Mouse (Mus musculus): ENCODE data around the gene Gpc6.

Gene Gpc6

DNA sequence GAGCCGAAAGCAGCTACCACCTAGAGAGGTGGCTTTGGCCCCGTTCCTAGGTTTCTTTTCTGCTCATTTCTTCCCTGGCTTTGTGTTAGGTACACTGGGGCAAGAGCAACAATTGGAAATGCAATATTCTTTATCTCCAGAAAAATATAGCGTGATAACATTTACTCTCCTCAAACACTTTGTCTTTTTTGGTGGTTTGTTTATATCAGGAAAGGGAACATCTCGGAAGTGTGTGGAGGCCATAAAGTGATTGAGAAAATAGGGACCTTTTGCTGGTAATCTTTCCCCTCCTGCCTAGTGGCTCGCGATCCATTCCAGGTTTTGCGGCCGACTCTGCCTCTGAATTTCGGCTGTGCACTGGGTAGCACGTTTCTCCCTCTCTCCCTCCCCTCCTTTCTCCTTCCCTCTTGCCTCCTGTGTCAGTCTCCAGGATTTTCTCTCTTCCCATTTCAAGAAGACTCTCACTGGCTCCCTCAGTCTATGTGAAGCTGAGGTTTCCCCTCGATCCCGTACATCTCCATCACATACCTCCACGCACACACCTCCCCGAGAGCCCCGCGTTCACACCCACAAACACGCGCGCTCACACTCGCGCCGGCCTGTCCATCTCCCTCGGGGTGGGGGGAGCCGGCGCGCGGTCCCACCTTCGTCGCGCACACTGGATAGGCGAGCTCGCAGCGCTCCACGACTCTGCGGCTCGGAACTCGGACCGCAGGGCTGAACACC is at the start of gene Gpc6:
TSS of gene Gpc6 (plus strand) at position 440 of the 726 bp plus-strand sequence.
- peak; percentile 26 to 33 for DNase-seq

DNA sequence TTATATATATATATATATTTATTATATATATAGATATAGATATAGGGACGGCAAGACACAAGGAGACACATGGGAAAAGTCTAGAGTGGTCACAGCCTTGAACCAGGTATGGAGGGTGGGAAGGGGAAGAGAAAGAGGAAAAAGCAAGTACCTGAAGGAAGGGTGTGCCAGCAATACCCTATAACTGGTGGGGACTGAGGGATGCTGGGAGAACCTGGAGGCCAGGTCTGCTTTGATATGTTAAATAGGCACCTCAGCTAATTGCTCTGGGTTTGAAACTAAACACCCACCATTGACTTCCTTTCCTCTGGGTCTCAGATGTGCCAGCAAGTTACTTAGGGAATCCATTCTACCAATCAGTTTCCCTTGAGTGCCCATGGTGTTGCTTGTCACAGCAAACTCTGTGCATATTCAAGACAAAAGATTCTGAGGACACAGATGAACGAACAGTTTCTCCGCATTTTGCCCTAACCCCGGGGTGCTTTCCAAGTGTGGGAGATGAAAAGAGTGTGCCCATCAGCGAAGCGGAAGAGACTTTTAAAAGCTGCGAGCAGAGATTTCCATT is 42.6 kb upstream of the Gpc6 start:
- no peak for DNase-seq

- DNase-seq: no peak
Measured at GRCm38 (mm10) chr14:116894316-116894715, 30.8 kb upstream of the Gpc6 start.

GRCm38 (mm10) chr14:116897971-116898370 is 27.1 kb upstream of the Gpc6 start:
- DNase-seq: no peak

- DNase-seq: no peak
Measured at GRCm38 (mm10) chr14:116911768-116912167, 13.3 kb upstream of the Gpc6 start.

GRCm38 (mm10) chr14:116916874-116917273 is 8.2 kb upstream of the Gpc6 start:
- DNase-seq: no peak

GRCm38 (mm10) chr14:116924266-116924665 is 849 bp upstream of the Gpc6 start:
- no peak for DNase-seq

DNA sequence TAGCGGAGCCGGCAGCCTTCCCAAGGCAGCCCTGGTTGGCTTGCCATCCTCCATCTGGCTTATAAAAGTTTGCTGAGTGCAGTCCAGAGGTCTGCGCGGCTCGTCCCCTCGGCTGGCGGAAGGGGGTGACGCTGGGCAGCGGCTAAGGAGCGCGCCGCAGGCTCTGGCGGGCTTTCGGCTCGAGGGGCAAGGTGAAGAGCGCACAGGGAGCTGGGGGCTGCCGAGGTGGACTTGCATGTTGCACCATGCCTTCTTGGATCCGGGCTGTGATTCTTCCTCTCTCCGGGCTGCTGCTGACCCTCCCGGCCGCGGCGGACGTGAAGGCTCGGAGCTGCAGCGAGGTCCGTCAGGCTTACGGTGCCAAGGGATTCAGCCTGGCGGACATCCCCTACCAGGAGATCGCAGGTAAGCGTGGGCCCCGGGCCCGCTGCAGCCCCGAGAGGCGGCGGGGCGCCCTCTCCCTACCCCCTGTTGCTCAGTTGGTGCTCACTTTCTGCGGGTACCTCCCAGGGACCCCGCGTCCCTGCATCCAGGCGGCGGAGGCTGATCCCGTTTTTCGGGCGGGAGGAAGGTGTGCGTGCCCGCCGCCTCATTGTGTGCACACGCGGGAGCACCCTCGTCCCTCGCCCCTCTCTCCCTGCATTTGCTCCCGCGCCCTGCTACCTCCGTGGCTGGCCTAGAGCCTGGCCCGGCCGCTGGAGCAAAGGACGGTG is 732 bp downstream of the Gpc6 start:
- no peak for DNase-seq

DNA sequence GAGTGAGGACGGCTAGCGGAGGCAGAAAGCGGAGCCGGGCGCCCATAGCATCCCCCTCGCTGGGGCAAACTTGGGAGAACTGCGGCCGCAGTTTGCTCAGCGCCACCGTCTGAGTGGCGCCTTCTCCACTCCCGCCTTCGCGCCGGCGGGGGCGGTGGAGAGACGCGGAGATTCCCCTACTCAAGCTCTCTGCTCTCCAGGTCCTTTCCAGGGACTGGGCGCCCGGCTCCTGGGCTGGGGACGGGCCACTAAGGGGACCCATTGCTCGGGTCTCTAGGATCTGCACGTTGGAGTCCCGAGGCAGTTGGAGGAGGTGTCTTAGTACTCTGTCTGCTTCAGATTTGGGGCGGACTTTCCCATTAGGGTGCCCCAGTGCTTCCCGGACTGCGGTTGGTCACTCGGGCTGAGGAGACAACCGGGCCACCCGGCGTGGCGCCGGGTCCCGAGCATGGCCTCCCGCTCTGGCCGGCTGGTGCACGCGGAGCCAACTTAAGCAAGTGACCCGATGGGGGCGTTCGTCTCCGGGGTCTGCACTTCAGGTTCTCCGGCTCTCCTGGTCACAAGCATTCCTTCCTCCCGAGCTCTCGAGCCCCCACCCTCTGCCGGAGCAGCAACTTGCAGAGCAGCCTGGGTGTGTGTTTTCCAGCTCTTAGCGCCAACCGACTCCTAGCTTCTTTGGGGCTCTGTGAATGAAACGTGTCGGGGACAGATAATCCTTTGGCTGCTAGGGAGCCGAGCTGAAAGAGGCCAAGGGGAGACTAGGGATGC is 1.5 kb downstream of the Gpc6 start:
- peak; percentile 5 to 12 for DNase-seq

DNA sequence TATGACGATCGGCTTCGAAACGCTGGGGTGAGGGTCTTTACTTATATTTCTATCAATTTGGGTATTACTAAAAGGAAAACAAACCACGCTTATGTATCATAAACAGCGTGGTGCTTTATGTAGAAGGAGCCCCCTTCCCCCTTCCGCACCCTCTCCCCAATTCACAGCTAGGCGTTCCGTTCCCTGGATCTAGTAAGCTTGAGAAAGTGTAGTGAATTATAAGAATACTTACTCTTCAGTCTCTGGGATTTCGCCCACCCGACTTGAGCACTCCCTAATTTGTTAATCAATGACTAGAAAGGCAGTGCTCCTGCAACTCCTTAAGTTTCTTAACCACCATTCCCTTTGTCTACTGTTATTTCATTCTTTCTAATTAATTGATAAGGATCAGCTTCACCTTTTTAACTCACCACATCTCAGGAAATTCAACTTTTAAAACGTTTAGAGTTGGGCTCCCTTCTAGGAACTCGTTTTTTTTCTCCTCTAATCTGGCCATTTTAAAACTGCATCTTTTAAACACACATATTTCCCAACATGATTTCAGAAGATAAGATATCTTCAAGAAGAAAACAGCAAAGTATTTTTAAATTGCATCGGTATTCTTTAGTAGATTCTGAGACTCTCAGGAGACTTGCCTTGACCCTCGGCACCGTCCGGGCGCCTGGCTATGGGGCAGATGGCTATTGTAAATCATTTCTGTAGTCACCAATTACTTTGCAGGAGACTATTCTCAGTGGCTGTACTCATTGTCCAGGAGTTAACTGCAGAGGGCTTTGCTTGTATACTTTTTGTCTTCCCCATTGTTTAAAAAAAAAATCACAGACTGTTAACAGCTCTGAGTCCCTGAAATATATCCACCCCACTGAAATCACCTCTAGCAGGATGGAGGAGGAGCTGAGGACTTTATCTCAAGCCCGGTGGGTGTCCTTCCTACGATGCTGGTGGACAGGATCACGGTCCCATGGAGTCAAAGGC is 2.5 kb downstream of the Gpc6 start:
- DNase-seq: no peak

DNA sequence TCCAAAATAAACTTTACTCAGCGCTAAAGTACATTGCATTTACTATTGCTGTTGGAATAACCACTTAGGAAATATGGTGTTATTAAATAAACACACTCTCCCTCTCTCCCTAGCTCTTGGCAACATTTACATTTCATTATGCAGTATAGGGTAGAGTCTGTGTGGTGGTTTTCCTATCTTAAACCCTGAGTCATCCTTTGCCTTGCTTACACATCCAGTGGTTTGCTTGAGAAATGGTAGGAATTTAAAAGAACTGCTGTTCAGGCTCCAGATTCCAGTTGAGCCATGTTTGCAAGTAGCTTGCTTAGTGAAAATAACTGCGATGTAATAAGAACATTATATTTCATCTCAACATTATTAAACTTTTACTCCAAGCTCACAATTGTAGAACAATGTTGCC is 3.3 kb downstream of the Gpc6 start:
- DNase-seq: no peak

DNA sequence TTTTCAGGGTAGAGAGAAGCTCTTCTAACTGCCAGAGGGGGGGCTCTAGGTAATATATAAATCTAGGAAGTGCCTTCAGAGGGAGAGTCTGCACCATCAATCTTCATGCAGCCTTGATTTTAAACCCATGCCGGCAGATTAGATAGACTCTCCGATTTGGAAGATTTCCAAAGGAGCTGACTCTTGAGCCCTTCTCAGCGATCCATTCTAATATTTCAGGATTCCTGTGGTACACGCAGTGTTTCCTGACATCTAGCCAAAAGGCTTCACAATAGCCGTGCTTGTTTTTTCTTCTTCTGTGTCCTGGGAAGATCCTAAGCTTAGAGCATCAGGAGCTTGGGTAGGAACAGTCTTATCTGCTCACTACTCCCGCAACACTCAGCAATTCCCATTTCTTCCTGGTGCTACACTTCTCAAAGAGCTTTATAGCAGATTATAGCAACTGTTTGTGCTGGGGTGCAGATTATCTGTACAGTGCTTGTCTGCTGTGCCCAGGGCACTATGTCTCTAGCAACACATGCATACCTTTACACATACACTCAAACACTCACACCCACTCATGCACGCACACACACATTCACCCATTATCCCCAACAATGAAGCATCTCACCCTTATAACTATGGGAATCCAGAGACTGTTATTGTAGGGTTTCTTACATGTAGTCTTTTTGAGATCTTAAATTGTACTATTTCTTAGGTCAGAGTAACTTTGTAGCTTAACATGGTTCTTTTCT is 3.8 kb downstream of the Gpc6 start:
- no peak for DNase-seq

GRCm38 (mm10) chr14:116933825-116934224 is 8.7 kb downstream of the Gpc6 start:
- DNase-seq: no peak

GRCm38 (mm10) chr14:116937910-116938560 is 12.9 kb downstream of the Gpc6 start:
- no peak for DNase-seq

GRCm38 (mm10) chr14:116938735-116939134 is 13.6 kb downstream of the Gpc6 start:
- no peak for DNase-seq

GRCm38 (mm10) chr14:116939561-116939960 is 14.4 kb downstream of the Gpc6 start:
- DNase-seq: no peak

DNA sequence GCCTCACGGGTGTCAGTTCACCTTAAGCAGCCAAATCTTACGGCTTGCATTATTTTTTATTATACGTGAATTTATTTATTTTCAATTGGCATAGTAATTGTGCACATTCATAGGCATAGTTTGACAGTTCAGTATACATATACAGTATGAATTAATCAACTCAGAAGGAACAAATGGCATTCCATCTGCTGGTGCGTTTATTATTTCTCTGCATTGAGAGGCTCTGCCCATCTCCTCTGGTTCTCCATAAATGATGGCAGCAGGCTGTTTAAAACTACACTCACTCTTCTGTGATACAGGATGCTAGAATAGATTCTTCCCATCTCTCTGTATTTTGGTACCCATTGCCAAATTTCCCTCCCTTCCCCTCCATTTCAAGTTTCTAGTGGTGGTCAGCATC is 16.7 kb downstream of the Gpc6 start:
- DNase-seq: no peak

DNA sequence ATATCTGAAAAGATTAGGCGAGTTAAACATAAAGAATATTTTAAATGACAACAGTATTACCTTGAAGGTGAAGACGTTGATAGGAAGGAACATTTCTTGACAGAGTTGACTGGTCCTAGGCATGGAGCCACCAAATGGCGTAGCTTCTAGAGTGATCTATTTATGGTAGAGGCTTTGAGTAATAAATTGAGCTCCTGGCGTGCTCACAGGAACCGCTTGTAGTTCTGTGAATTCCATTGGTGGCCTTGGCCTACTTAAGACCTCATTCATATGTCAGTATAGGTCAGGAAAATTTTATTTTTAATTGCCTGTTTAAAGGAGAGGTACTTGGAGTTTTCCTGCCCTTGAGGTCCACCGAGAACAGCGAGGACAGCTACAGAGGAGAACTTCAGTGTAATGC is 18.6 kb downstream of the Gpc6 start:
- no peak for DNase-seq

DNA sequence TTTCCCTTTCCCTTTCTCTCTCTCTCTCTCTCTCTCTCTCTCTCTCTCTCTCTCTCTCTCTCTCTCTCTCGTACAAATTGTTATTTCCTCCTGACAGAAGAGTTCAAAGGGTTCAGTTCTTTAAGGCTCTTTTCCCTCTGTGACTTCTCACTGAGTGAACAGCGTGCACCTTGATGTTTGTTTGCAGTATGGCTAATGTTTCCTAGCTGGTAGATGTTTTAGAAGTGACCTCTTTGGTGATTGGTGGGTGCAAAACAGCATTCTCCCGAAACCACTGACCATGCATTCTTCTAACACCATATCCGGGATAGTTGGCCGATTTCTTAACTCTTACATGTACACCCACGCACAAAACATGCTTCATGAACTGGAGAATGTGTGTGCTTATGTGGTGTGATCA is 20.9 kb downstream of the Gpc6 start:
- DNase-seq: no peak

DNA sequence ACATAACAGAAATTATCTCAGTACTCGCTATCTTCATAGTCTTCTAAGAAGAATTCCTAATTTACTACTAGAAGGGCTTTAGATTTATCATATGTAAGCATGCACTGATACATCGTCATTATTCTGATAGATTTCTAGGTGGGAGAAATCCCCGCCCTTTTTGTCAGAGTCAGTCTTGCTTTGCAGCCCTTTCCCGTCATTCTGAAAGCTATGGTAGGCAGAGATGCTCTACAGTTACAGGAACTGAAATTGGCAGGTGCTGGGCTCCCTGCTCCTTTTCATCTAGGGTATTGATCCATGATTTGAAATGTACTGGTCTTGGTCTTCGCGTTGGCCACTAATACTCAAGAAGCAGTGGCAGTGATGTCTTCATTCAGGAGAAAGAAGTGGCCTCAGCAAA is 22.3 kb downstream of the Gpc6 start:
- no peak for DNase-seq

Measured in lung, adult 18-20 months (tissue).